Mouse (Mus musculus) liver, adult 2 months (tissue): ENCODE measurements around the gene Mthfd1l. TPM values are rescaled to one million over a fixed set of nuclear protein-coding genes. Genes with fewer than 3 reads are reported as not detected.
"Not testable (repeated sequence)": the region's sequence is repeated elsewhere in the genome, so short reads cannot be mapped to it uniquely, and the experiment has no call there.

Source experiments
- DNase-seq: peaks from one replicate; pipeline ENCODE4 v3.0.0-alpha.2; 2011; ENCODE audit warnings: low read depth, low spot score; ENCODE audit errors: extremely low read depth
- H3K27ac ChIP-seq: fragments of 200-500 bp; replicated peaks from 2 replicates; pipeline ENCODE4 v1.5.1; 2012; ENCODE audit warnings: low read depth, mild to moderate bottlenecking, control low read depth, inconsistent platforms, low read length; ENCODE audit not compliant: insufficient read depth
- H3K27me3 ChIP-seq: fragments of 200-500 bp; 2 replicates; pipeline ENCODE4 v1.6.1; 2012; ENCODE audit warnings: mild to moderate bottlenecking, moderate library complexity, low read length, inconsistent platforms; ENCODE audit not compliant: control insufficient read depth, insufficient read depth
- H3K36me3 ChIP-seq: fragments of 200-500 bp; 2 replicates; pipeline ENCODE4 v1.6.1; 2012; ENCODE audit warnings: low read length, inconsistent platforms; ENCODE audit not compliant: control insufficient read depth, insufficient read depth
- H3K4me1 ChIP-seq: fragments of 200-500 bp; 2 replicates; pipeline ENCODE4 v1.6.1; 2011; ENCODE audit warnings: low read length; ENCODE audit not compliant: control insufficient read depth, insufficient read depth
- H3K4me3 ChIP-seq: fragments of 200-500 bp; 2 replicates; pipeline ENCODE4 v1.5.1; 2011; ENCODE audit warnings: low read depth, mild to moderate bottlenecking, control low read depth, low read length, moderate library complexity; ENCODE audit not compliant: insufficient read depth
- H3K79me2 ChIP-seq: fragments of 200-500 bp; 2 replicates; pipeline ENCODE4 v1.6.1; 2012; ENCODE audit warnings: inconsistent platforms, mild to moderate bottlenecking, low read length, moderate library complexity; ENCODE audit not compliant: control insufficient read depth, insufficient read depth
- H3K9ac ChIP-seq: fragments of 200-500 bp; 2 replicates; pipeline ENCODE4 v1.6.1; 2012; ENCODE audit warnings: low read depth, mild to moderate bottlenecking, control low read depth, inconsistent platforms, low read length
- CTCF ChIP-seq: fragments of 200-500 bp; IDR thresholded peaks from 2 replicates; pipeline ENCODE4 v1.5.1; 2011; ENCODE audit warnings: low read depth, low read length, control low read depth
- POLR2A ChIP-seq: fragments of 200-500 bp; IDR thresholded peaks from 2 replicates; pipeline ENCODE4 v1.6.1; 2011; ENCODE audit warnings: low read length, control low read depth; ENCODE audit not compliant: insufficient read depth; ENCODE audit errors: extremely low read depth
- WGBS: fragments of 180-500 bp; shearing (Covaris S2); methylation state at CpG from one replicate; pipeline ENCODE4 v1.1.7; 2018; 5-methylcytosine and 5-hydroxymethylcytosine counted together
- polyA plus RNA-seq: library from polyadenylated mRNA; depleted of rRNA; stranded (reverse); fragments of >200 nt; gene quantifications from 2 replicates; pipeline ENCODE4 v1.2.3, GENCODE M21; 2012
- total RNA-seq: library from RNA; depleted of rRNA; stranded (reverse); fragments of >200 nt; gene quantifications from 2 replicates; pipeline ENCODE4 v1.2.3, GENCODE M21; 2014

The Mthfd1l gene
- total and polyA plus RNA-seq, 2 experiments = 0.31 to 1.0 TPM

DNA sequence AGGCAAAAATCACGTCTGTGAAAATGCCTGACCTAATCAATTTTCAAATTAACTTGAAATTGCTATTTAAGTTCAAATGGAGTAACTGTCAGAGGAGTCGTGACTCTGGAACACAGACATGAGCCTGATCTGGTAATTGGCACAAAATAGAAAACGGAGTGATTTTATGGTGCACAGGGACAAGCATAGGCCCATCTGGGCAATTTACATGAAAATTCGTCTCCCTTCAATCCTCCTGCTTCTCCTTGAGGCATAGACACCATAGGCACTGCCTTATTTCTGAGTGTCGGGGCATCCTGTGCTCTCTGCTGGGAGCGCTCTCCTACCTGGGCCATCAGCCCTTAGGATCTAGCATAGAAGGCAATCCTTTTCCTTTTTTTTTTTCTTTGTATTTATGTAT lies 216.5 kb downstream of the Mthfd1l start:
- Histone ChIP-seq H3K79me2 (no peaks in the 10 kb centered on the region), H3K27ac (no peak overlapping the region)
- no peak for TF ChIP-seq POLR2A
- TF ChIP-seq CTCF = no peak

DNA sequence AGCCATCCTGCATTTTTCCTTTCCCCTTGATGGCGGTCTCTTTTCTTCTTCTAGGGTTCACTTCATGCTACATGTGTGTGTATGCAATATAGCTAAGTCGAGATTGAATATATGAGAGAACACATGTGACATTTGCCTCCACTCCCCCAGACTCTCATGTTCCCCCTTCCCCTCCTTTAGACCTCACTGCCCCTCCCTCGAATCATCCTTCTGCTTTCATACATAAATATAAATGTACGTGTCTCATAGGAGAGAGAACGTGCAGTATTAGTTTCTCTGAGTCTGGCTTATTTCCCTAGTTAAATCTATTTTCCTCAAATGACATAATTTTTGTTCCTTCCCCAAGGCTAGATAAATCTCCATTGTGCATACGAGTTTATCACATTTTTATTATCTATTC lies 226.1 kb downstream of the Mthfd1l start:
- TF ChIP-seq CTCF (no peak), POLR2A (no peak)
- Histone ChIP-seq H3K4me1 (no peaks in the 10 kb centered on the region), H3K27me3 (no peaks in the 10 kb centered on the region), H3K79me2 (no peaks in the 10 kb centered on the region), H3K27ac (no peak overlapping the region), H3K36me3 (no peaks in the 10 kb centered on the region), H3K9ac (no peak overlapping the region), H3K4me3 (no peak overlapping the region)
- DNase-seq = no peak
- 82% methylated on average over 6 of the region's 6 CpGs for WGBS

More for the DNA sequence above, 216.5 kb downstream of the Mthfd1l start:
- Histone ChIP-seq H3K4me3 (no peak overlapping the region), H3K9ac (no peak overlapping the region), H3K36me3 (no peaks in the 10 kb centered on the region), H3K27me3 (no peaks in the 10 kb centered on the region), H3K4me1 (no peaks in the 10 kb centered on the region)
- 87% methylated on average over 6 of the region's 6 CpGs for WGBS
- DNase-seq = no peak

- Histone ChIP-seq H3K27ac (no peak overlapping the region), H3K4me1 (no peaks in the 10 kb centered on the region), H3K4me3 (no peak overlapping the region), H3K36me3 (no peaks in the 10 kb centered on the region), H3K9ac (no peak overlapping the region), H3K27me3 (no peaks in the 10 kb centered on the region), H3K79me2 (no peaks in the 10 kb centered on the region)
- no peak for DNase-seq
- TF ChIP-seq CTCF (no peak), POLR2A (no peak)
- 77% methylated on average over 6 of the region's 6 CpGs for WGBS
These were observed 227.0 kb downstream of the Mthfd1l start for GRCm38 (mm10) chr10:4199926-4200325.

- Histone ChIP-seq H3K79me2 (no peaks in the 10 kb centered on the region), H3K4me1 (no peaks in the 10 kb centered on the region), H3K36me3 (no peaks in the 10 kb centered on the region), H3K9ac (no peak overlapping the region), H3K4me3 (no peak overlapping the region), H3K27ac (no peak overlapping the region), H3K27me3 (no peaks in the 10 kb centered on the region)
- TF ChIP-seq POLR2A (no peak), CTCF (no peak)
- DNase-seq = no peak
- WGBS = 89% methylated on average over 5 of the region's 5 CpGs
These were observed 227.7 kb downstream of the Mthfd1l start for GRCm38 (mm10) chr10:4200546-4201104.

GRCm38 (mm10) chr10:4201141-4201540 lies 228.2 kb downstream of the Mthfd1l start:
- H3K4me1 ChIP-seq = no peaks in the 10 kb centered on the region
- no peak for DNase-seq
- 91% methylated on average over 4 of the region's 4 CpGs for WGBS
- H3K27me3 ChIP-seq = no peaks in the 10 kb centered on the region
- no peak overlapping the region for H3K9ac ChIP-seq
- TF ChIP-seq CTCF (no peak), POLR2A (no peak)
- no peak overlapping the region for H3K4me3 ChIP-seq
- H3K79me2 ChIP-seq = no peaks in the 10 kb centered on the region
- H3K36me3 ChIP-seq = no peaks in the 10 kb centered on the region
- no peak overlapping the region for H3K27ac ChIP-seq

- not testable (repeated sequence) for H3K36me3 ChIP-seq, H3K79me2 ChIP-seq, H3K27ac ChIP-seq, H3K9ac ChIP-seq, H3K27me3 ChIP-seq, H3K4me3 ChIP-seq, H3K4me1 ChIP-seq
- WGBS = 40% methylated on average over 6 of the region's 6 CpGs
- DNase-seq = peak; percentile 56
These were observed 230.7 kb downstream of the Mthfd1l start for GRCm38 (mm10) chr10:4203651-4204050.
